Mouse (Mus musculus) forebrain, postnatal 0 days (tissue): ENCODE data around the gene Rexo1. TPM values are rescaled to one million over a fixed set of nuclear protein-coding genes. Genes with fewer than 3 reads are reported as not detected.

Experiments
- ATAC-seq: fragments of 200-750 bp; cut with Nextera tagmentation; 2 replicates; pipeline ENCODE4 v1.8.0; 2017; ENCODE audit warnings: mild to moderate bottlenecking, moderate library complexity
- DNase-seq: peaks from one replicate; pipeline ENCODE4 v3.0.0-alpha.2; 2015
- H3K27ac ChIP-seq: fragments of 300-500 bp; sonication (generic); 2 replicates; pipeline ENCODE4 v1.5.1; 2014; ENCODE audit warnings: low read depth, mild to moderate bottlenecking, antibody characterized with exemption, low read length, moderate library complexity, mixed read lengths
- H3K27me3 ChIP-seq: fragments of 300-500 bp; sonication (generic); 2 replicates; pipeline ENCODE4 v1.6.1; 2014; ENCODE audit warnings: mild to moderate bottlenecking, low read length, mixed read lengths; ENCODE audit not compliant: insufficient read depth
- H3K36me3 ChIP-seq: fragments of 300-500 bp; sonication (generic); 2 replicates; pipeline ENCODE4 v1.6.1; 2014; ENCODE audit warnings: mild to moderate bottlenecking, moderate library complexity; ENCODE audit not compliant: insufficient read depth
- H3K4me1 ChIP-seq: fragments of 300-500 bp; sonication (generic); 2 replicates; pipeline ENCODE4 v1.6.1; 2014; ENCODE audit warnings: antibody characterized with exemption; ENCODE audit not compliant: insufficient read depth
- H3K4me2 ChIP-seq: fragments of 300-500 bp; sonication (generic); 2 replicates; pipeline ENCODE4 v1.6.1; 2014; ENCODE audit warnings: low read depth, mild to moderate bottlenecking, moderate library complexity
- H3K4me3 ChIP-seq: fragments of 300-500 bp; sonication (generic); 2 replicates; pipeline ENCODE4 v1.5.1; 2014; ENCODE audit warnings: low read depth, low read length, mixed read lengths
- H3K9ac ChIP-seq: fragments of 300-500 bp; sonication (generic); 2 replicates; pipeline ENCODE4 v1.6.1; 2014; ENCODE audit warnings: mild to moderate bottlenecking
- H3K9me3 ChIP-seq: fragments of 300-500 bp; sonication (generic); 2 replicates; pipeline ENCODE4 v1.6.1; 2016; ENCODE audit warnings: low read length
- CTCF ChIP-seq: sonication (generic); IDR thresholded peaks from 2 replicates; pipeline ENCODE4 v1.5.1; 2016; ENCODE audit warnings: antibody characterized with exemption, control low read depth, low read depth
- WGBS: fragments of 180-500 bp; shearing (Covaris S2); extraction: QIAGEN DNeasy Blood & Tissue Kit; methylation state at CpG from one replicate; pipeline ENCODE4 v1.1.7; 2014; 5-methylcytosine and 5-hydroxymethylcytosine counted together
- polyA plus RNA-seq: library from polyadenylated mRNA; unstranded; fragments of >200 nt; fragmentation: Nextera tagmentation; extraction: Ambion mirVana; gene quantifications from 2 replicates; pipeline ENCODE4 v1.2.1, GENCODE M21; 2015
- total RNA-seq: library from RNA; depleted of rRNA; stranded (reverse); fragments of >200 nt; gene quantifications from 2 replicates; pipeline ENCODE4 v1.2.3, GENCODE M21; 2014; rRNA removed

Rexo1 gene
- total RNA-seq (40.3 and 41.9 TPM in 2 replicates), polyA plus RNA-seq (27.9 and 30.5 TPM in 2 replicates)

DNA sequence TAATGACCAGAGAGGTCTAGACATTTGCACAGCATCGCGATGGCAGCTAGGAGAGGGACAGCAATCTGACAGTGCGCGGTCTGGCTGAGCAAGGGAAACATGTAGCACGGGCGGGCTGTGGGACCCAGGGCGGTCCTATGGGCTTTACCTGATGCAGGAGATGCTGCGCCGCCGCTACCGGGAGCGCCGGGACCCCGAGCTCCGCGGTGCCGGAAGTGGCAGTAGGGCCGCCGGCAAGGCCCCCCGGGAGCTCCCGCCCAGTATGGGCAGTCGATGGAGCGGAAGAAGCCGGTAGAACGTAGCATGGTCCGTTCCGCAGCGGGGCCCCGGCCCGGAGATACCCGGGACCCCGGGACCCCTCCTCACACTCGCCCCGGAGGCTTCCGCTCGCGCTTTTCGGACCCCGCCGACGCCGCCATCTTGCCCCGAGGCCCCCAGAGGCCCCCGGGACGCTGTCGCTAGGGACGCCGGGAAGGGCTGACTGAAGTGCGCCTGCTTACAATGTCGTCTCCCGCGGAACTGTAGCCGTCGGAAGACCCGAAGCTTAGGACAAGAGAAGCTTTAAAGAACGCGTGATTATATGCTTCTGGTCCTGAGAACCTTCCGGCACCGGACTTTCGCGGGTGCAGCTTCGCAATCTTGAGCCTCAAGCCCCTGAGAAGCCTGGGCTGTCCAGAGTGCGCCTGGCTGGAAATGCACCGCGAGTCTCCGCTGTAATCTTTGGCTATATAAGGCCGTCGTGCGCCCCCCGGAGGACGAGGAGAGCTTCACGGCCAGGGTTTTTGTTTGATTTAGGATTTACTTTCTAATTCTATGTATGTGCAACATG is at the start of gene Rexo1:
Rexo1 (minus strand) TSS at position 445 of the 829 bp plus-strand sequence.
- H3K9me3 ChIP-seq, result no peaks in the 10 kb centered on the region
- ATAC-seq (peak; percentile 90), DNase-seq (peak; percentile 98)
- WGBS, result 1% methylated on average over 70 of the region's 72 CpGs
- peak within 1 kb of the TSS; percentile 56 for H3K4me2 ChIP-seq
- peak; percentile 88 for TF ChIP-seq CTCF
- H3K4me1 ChIP-seq, result peaks cover 15% of the 10 kb centered on the region; the same call in 1 of the 2 replicates
- peak within 1 kb of the TSS; percentile 93 for H3K9ac ChIP-seq
- peak within 1 kb of the TSS; percentile 94 for H3K27ac ChIP-seq
- peak within 1 kb of the TSS; percentile 85 for H3K4me3 ChIP-seq
- H3K27me3 ChIP-seq, result no peaks in the 10 kb centered on the region
- H3K36me3 ChIP-seq, result no peaks in the 10 kb centered on the region

DNA sequence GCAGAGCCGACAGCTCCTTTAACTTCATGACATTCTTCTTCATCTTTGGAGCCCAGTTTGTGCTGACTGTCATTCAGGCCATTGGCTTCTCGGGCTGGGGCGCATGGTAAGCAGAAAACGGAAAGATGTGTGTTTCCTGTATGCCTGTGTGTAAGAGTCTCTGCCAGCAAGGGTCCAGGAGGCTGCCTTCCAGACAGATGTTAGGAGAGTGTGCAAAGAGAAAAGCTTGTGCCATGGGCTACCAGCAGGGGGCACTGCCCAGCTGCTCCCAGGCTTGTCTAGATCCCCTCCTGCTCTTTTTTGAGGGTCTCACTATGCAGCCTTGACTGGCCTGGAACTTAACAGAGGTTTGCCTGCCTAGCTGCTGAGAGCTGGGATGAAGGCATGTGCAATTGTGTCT is 49.7 kb upstream of the Rexo1 start:
- ATAC-seq (peak; percentile 61), DNase-seq (peak; percentile 36)
- peak; percentile 75 for TF ChIP-seq CTCF
- H3K4me3 ChIP-seq, result no peak overlapping the region
- peaks cover 72% of the 10 kb centered on the region for H3K36me3 ChIP-seq
- 81% methylated on average over 4 of the region's 4 CpGs for WGBS
- no peaks in the 10 kb centered on the region for H3K9me3 ChIP-seq
- H3K9ac ChIP-seq, result no peak overlapping the region
- H3K27me3 ChIP-seq, result no peaks in the 10 kb centered on the region
- H3K27ac ChIP-seq, result no peak overlapping the region
- H3K4me2 ChIP-seq, result no peak overlapping the region
- H3K4me1 ChIP-seq, result no peaks in the 10 kb centered on the region

DNA sequence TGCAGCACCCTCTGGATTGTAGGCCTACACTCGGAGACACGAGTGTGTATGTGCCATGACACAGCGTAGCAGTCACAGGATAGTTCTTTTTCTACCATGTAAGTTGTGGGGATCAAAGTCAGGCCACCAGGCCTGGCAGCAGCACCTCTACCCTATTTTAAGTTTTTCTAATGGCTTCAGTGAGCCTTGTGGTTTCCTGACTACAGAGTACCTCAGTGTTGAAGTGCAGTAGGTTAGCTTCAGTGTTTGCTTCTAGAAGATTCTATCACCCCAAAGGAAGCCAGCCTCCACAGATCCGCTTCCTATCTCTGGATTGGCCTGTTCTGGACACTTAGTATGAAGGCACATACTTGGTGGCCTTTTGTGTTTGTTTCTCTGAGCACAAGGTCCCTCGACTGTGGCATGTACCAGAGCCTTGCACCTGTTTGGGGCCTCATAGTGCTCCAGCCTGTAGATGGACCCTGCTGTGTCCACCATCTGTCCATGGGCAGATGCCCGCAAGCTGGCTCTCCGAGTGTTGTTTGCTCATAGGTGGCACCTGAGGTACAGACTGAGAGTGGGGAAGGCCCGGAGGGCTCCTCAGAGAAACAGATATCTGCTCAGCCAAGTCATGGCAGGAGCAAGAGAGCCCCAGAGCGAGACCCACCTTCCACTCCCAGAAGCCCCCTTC is 48.9 kb upstream of the Rexo1 start:
- 94% methylated on average over 9 of the region's 9 CpGs for WGBS
- no peak for TF ChIP-seq CTCF
- no peaks in the 10 kb centered on the region for H3K27me3 ChIP-seq
- no peak overlapping the region for H3K9ac ChIP-seq
- ATAC-seq, result no peak
- peaks cover 64% of the 10 kb centered on the region for H3K36me3 ChIP-seq
- H3K9me3 ChIP-seq, result no peaks in the 10 kb centered on the region
- no peaks in the 10 kb centered on the region for H3K4me1 ChIP-seq
- H3K4me2 ChIP-seq, result no peak overlapping the region
- DNase-seq, result no peak
- no peak overlapping the region for H3K4me3 ChIP-seq
- H3K27ac ChIP-seq, result no peak overlapping the region

DNA sequence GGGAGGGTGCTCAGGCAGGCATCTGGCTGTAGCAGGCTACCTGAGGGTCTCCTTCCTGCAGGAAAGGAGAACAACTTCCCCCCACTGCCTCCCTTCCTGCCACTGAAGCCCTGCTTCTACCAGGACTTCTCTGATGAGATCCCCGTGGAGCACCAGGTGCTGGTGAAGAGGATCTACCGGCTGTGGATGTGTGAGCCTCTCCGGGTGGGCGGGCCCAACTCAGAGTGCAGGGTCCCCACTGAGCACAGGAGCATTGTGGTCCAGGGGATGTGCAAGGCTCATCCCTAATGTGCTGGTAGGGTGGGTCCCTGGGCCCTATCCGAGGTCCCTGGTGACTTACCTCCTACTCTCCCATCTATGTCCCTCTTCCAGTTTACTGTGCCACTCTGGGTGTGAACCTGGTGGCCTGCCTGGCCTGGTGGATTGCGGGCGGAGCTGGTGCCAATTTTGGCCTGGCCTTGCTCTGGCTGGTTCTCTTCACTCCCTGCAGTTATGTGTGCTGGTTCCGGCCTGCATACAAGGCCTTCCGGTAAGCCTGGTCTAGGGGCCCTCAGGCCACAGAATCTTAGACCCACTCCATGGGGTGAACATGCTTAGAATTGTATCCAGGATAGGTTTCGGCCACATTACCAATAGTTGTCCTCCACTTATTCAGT is 48.0 kb upstream of the Rexo1 start:
- 91% methylated on average over 10 of the region's 10 CpGs for WGBS
- Histone ChIP-seq H3K9me3 (no peaks in the 10 kb centered on the region), H3K4me3 (no peak overlapping the region), H3K27me3 (no peaks in the 10 kb centered on the region), H3K4me1 (no peaks in the 10 kb centered on the region), H3K36me3 (peaks cover 56% of the 10 kb centered on the region), H3K4me2 (no peak overlapping the region), H3K27ac (no peak overlapping the region), H3K9ac (no peak overlapping the region)
- TF ChIP-seq CTCF, result no peak
- ATAC-seq (no peak), DNase-seq (no peak)

DNA sequence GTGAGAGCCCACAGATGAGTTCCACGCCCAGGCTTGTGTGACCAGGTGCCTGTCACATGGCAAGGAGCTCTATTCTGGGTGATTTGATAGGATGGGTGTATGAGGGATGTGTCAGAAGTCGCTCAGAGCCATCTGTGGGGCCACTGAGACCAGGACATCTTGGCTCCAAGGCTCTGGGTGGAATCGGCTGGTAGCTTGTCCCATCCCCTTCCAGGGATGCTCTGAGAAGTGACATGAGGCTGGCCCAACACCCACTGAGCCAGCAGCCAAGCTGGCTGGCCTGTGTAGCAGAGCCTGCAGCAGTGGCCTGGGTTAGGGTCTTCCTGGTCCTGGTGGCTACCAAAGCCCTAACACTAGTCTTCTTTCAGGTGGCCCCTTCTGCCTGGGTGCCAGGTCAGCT is 47.1 kb upstream of the Rexo1 start:
- Histone ChIP-seq H3K36me3 (peaks cover 48% of the 10 kb centered on the region), H3K9me3 (no peaks in the 10 kb centered on the region), H3K4me2 (no peak overlapping the region), H3K9ac (no peak overlapping the region), H3K27ac (no peak overlapping the region), H3K27me3 (no peaks in the 10 kb centered on the region), H3K4me1 (peaks cover 7% of the 10 kb centered on the region; the same call in 1 of the 2 replicates), H3K4me3 (no peak overlapping the region)
- 93% methylated on average over 3 of the region's 3 CpGs for WGBS
- ATAC-seq, result no peak
- no peak for TF ChIP-seq CTCF
- DNase-seq, result no peak

DNA sequence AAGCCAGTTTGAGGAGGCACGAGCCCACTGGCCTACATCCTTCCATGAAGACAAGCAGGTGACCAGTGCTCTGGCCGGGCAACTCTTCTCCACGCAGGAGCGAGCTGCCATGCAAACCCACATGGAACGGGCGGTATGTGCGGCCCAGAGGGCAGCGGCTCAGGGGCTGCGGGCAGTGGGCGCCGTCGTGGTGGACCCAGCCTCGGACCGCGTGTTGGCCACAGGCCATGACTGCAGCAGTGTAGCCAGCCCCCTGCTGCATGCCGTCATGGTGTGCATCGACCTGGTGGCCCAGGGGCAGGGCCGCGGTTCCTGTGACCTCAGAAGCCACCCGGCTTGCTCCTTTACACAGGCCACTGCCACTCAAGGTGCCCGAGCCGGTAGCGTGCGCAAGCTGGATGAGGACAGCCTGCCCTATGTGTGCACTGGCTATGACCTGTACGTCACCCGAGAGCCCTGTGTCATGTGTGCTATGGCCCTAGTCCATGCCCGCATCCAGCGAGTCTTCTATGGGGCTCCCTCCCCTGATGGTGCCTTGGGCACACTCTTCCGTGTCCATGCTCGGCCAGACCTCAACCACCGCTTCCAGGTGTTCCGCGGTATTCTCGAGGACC is 45.5 kb upstream of the Rexo1 start:
- Histone ChIP-seq H3K4me1 (peaks cover 12% of the 10 kb centered on the region; the same call in 1 of the 2 replicates), H3K36me3 (peaks cover 38% of the 10 kb centered on the region), H3K27me3 (no peaks in the 10 kb centered on the region), H3K27ac (no peak overlapping the region), H3K9ac (no peak overlapping the region), H3K9me3 (no peaks in the 10 kb centered on the region), H3K4me2 (no peak overlapping the region), H3K4me3 (no peak overlapping the region)
- ATAC-seq, result no peak
- DNase-seq, result no peak
- 96% methylated on average over 34 of the region's 34 CpGs for WGBS
- TF ChIP-seq CTCF, result no peak
